Mouse (Mus musculus) midbrain, embryonic 12.5 days (tissue): Measurements from ENCODE around the gene Ap1ar. TPM values are rescaled to one million over a fixed set of nuclear protein-coding genes. Genes with fewer than 3 reads are reported as not detected.

Experiments used
- ATAC-seq: fragments of 200-750 bp; cut with Nextera tagmentation; 2 replicates; pipeline ENCODE4 v1.8.0; 2017; ENCODE audit warnings: low read depth, moderate TSS enrichment, moderate library complexity; ENCODE audit not compliant: low FRiP score
- H3K27ac ChIP-seq: fragments of 300-500 bp; sonication (generic); replicated peaks from 2 replicates; pipeline ENCODE4 v1.5.1; 2016; ENCODE audit warnings: mild to moderate bottlenecking
- H3K27me3 ChIP-seq: fragments of 300-500 bp; sonication (generic); 2 replicates; pipeline ENCODE4 v1.6.1; 2016; ENCODE audit warnings: mild to moderate bottlenecking
- H3K36me3 ChIP-seq: fragments of 300-500 bp; sonication (generic); 2 replicates; pipeline ENCODE4 v1.6.1; 2016
- H3K4me1 ChIP-seq: fragments of 300-500 bp; sonication (generic); 2 replicates; pipeline ENCODE4 v1.6.1; 2016
- H3K4me2 ChIP-seq: fragments of 300-500 bp; sonication (generic); replicated peaks from 2 replicates; pipeline ENCODE4 v1.6.1; 2016; ENCODE audit warnings: mild to moderate bottlenecking, moderate library complexity
- H3K4me3 ChIP-seq: fragments of 300-500 bp; sonication (generic); 2 replicates; pipeline ENCODE4 v1.5.1; 2016; ENCODE audit warnings: mild to moderate bottlenecking
- H3K9ac ChIP-seq: fragments of 300-500 bp; sonication (generic); replicated peaks from 2 replicates; pipeline ENCODE4 v1.6.1; 2016; ENCODE audit warnings: mild to moderate bottlenecking, moderate library complexity
- H3K9me3 ChIP-seq: fragments of 300-500 bp; sonication (generic); 2 replicates; pipeline ENCODE4 v1.6.1; 2016; ENCODE audit warnings: mild to moderate bottlenecking
- WGBS: fragments of 180-500 bp; shearing (Covaris S2); methylation state at CpG from one replicate; pipeline ENCODE4 v1.1.7; 2016; 5-methylcytosine and 5-hydroxymethylcytosine counted together
- polyA plus RNA-seq: library from polyadenylated mRNA; unstranded; fragments of >200 nt; fragmentation: Nextera tagmentation; extraction: Ambion mirVana; gene quantifications from 2 replicates; pipeline ENCODE4 v1.2.1, GENCODE M21; 2016

The Ap1ar gene
- 71.0 and 79.9 TPM in 2 replicates for polyA plus RNA-seq

GRCm38 (mm10) chr3:127837154-127837865 lies at the start of gene Ap1ar:
TSS of gene Ap1ar (minus strand) at chr3:127837523.
- 0% methylated on average over 64 of the region's 89 CpGs for WGBS
- Histone ChIP-seq H3K27me3 (no peaks in the 10 kb centered on the region), H3K27ac (peak within 1 kb of the TSS; percentile 87), H3K9me3 (no peaks in the 10 kb centered on the region), H3K9ac (peak within 1 kb of the TSS; percentile 94), H3K4me3 (peak within 1 kb of the TSS; percentile 98), H3K4me1 (peaks cover 17% of the 10 kb centered on the region), H3K36me3 (no peaks in the 10 kb centered on the region), H3K4me2 (peak within 1 kb of the TSS; percentile 73)
- peak; percentile 98 for ATAC-seq

DNA sequence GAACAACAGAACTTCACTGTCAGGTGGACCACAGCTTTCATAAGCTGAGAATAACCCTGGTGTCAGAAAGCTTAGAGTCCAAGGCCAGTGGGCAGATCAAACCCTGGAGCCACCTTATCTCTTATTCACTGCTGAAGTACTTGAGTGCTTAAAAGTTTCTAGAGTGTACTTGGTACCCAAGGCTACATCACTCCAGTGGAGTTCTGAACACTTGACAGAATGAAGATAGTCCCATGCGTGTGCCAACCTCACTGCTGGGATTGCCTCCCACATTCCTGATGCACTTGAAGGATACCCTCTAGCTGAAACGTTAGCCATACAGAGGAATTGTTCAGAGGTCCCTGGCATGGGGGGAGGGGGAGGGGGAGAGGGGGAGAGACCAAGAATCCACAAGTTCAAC lies 44.4 kb upstream of the Ap1ar start:
- Histone ChIP-seq H3K4me1 (no peaks in the 10 kb centered on the region), H3K36me3 (no peaks in the 10 kb centered on the region), H3K9ac (no peak overlapping the region), H3K27ac (no peak overlapping the region), H3K4me3 (no peak overlapping the region), H3K27me3 (no peaks in the 10 kb centered on the region), H3K4me2 (no peak overlapping the region), H3K9me3 (no peaks in the 10 kb centered on the region)
- ATAC-seq = no peak
- 62% methylated on average over 2 of the region's 2 CpGs for WGBS

DNA sequence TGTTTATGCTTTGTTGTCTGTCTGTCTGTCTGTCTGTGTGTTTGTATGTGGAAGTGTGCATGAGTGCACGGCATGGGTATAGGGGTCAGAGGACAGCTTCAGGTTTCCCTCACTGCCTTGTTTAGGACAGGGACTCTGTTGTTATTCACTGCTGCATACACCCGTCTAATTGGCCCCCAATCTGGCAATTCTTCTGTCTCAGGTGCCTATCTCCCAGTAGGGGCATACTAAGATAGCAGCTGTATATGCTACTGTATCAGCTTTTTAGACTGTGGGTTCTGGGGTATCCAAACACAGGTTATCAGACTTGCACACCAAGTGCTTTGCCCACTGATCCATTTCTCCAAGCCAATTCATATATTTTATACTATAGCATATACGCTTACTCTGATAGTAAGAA lies 42.6 kb upstream of the Ap1ar start:
- Histone ChIP-seq H3K36me3 (no peaks in the 10 kb centered on the region), H3K27ac (no peak overlapping the region), H3K9me3 (no peaks in the 10 kb centered on the region), H3K4me2 (no peak overlapping the region), H3K4me3 (no peak overlapping the region), H3K4me1 (no peaks in the 10 kb centered on the region), H3K27me3 (no peaks in the 10 kb centered on the region), H3K9ac (no peak overlapping the region)
- ATAC-seq = no peak
- WGBS = 89% methylated on average over 3 of the region's 3 CpGs

GRCm38 (mm10) chr3:127875509-127875908 lies 38.2 kb upstream of the Ap1ar start:
- no peak overlapping the region for H3K27ac ChIP-seq
- no peaks in the 10 kb centered on the region for H3K36me3 ChIP-seq
- 83% methylated on average over 2 of the region's 2 CpGs for WGBS
- H3K9me3 ChIP-seq = no peaks in the 10 kb centered on the region
- no peak overlapping the region for H3K9ac ChIP-seq
- H3K27me3 ChIP-seq = no peaks in the 10 kb centered on the region
- H3K4me2 ChIP-seq = no peak overlapping the region
- H3K4me1 ChIP-seq = no peaks in the 10 kb centered on the region
- H3K4me3 ChIP-seq = no peak overlapping the region
- ATAC-seq = no peak

GRCm38 (mm10) chr3:127875059-127875458 lies 37.7 kb upstream of the Ap1ar start:
- Histone ChIP-seq H3K27me3 (no peaks in the 10 kb centered on the region), H3K9me3 (no peaks in the 10 kb centered on the region), H3K4me1 (no peaks in the 10 kb centered on the region), H3K27ac (no peak overlapping the region), H3K4me3 (no peak overlapping the region), H3K4me2 (no peak overlapping the region), H3K36me3 (no peaks in the 10 kb centered on the region), H3K9ac (no peak overlapping the region)
- WGBS = 87% methylated on average over 7 of the region's 7 CpGs
- ATAC-seq = no peak

DNA sequence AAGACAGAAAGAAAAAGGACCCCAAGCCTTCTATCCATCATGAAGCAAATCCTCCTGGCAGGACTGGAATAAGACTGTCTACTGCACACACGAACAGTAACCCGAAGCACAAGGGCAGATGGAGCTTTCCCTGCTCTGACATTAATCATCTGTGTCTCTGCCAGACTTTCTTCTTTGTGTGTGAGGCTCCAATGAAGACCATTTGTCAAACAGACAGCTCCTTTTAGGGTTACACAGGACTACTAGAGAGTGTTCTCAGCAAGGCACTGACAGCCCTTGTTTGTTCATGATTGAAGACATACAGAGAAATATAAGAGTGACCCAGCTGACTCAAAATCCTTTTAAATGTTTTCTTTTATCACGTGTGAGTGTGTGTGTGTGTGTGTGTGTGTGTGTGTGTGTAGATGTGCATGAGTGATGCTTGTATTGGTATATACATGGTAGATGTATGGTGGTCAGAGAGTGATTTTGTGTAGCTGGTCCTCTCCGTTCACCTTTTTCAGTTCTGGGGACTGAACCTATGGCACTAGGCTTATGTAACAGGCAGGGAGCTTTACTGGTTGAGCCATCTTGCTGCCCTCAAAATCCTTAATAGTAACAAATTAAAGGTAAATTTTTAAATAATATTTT lies 37.0 kb upstream of the Ap1ar start:
- Histone ChIP-seq H3K27ac (no peak overlapping the region), H3K4me3 (no peak overlapping the region), H3K9me3 (no peaks in the 10 kb centered on the region), H3K4me2 (no peak overlapping the region), H3K36me3 (no peaks in the 10 kb centered on the region), H3K27me3 (no peaks in the 10 kb centered on the region), H3K9ac (no peak overlapping the region), H3K4me1 (no peaks in the 10 kb centered on the region)
- ATAC-seq = no peak
- 85% methylated on average over 4 of the region's 4 CpGs for WGBS

DNA sequence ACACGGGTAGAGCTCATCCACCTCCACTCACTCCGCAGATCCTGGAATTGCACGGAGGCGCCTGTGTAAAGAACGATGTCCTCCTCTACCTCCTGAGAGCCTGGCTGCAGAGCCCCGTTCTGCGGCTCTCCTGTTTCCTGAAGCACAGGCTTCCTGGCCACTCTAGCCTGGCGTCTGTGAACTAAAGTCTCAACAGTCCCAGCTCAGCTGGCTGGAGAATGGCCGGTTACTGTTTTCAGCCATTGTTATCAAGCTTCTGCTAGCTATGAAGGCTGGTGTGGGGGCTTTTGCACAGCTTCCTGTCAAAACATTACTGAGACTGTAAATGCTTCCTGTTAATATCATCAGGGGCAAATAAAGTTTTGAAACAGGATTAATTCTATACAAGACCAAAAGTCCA lies 34.3 kb upstream of the Ap1ar start:
- no peak for ATAC-seq
- Histone ChIP-seq H3K27me3 (no peaks in the 10 kb centered on the region), H3K4me1 (peaks cover 10% of the 10 kb centered on the region; the same call in 1 of the 2 replicates), H3K4me2 (no peak overlapping the region), H3K4me3 (no peak overlapping the region), H3K9me3 (no peaks in the 10 kb centered on the region), H3K36me3 (no peaks in the 10 kb centered on the region), H3K27ac (no peak overlapping the region), H3K9ac (no peak overlapping the region)
- WGBS = 89% methylated on average over 9 of the region's 9 CpGs

- H3K4me1 ChIP-seq = peaks cover 10% of the 10 kb centered on the region; the same call in 1 of the 2 replicates
- H3K9ac ChIP-seq = no peak overlapping the region
- H3K36me3 ChIP-seq = no peaks in the 10 kb centered on the region
- peak; percentile 85 for ATAC-seq
- no peaks in the 10 kb centered on the region for H3K27me3 ChIP-seq
- no peak overlapping the region for H3K4me3 ChIP-seq
- H3K4me2 ChIP-seq = no peak overlapping the region
- 53% methylated on average over 5 of the region's 5 CpGs for WGBS
- no peaks in the 10 kb centered on the region for H3K9me3 ChIP-seq
- H3K27ac ChIP-seq = no peak overlapping the region
Measured at GRCm38 (mm10) chr3:127868880-127869279, 31.6 kb upstream of the Ap1ar start.

GRCm38 (mm10) chr3:127868046-127868758 lies 30.9 kb upstream of the Ap1ar start:
- Histone ChIP-seq H3K27ac (no peak overlapping the region), H3K9me3 (no peaks in the 10 kb centered on the region), H3K36me3 (no peaks in the 10 kb centered on the region), H3K27me3 (no peaks in the 10 kb centered on the region), H3K4me2 (no peak overlapping the region), H3K4me1 (peaks cover 10% of the 10 kb centered on the region; the same call in 1 of the 2 replicates), H3K9ac (no peak overlapping the region), H3K4me3 (no peak overlapping the region)
- ATAC-seq = peak; percentile 45
- 70% methylated on average over 9 of the region's 9 CpGs for WGBS

DNA sequence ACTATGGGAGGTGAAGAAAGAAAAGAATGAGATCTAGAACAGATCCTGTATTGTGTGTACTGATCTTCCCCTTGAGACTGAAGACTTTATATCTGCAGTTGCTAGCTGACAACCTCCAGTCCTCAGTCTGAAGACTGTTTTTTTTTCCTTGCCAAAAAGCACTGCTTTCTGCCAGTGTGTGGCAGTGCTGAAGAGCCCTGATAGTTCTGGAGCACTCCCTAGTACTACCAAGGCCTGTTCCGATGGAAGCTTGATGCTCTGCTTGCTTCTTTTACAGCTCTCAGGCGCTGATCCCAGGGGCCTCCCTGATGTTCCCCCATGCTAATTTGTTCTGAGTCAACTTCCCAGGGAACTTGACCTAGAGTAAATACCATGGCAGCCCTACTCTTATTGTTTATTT lies 26.9 kb upstream of the Ap1ar start:
- WGBS = 40% methylated on average over 2 of the region's 2 CpGs
- H3K9me3 ChIP-seq = no peaks in the 10 kb centered on the region
- no peak overlapping the region for H3K9ac ChIP-seq
- H3K4me2 ChIP-seq = no peak overlapping the region
- no peaks in the 10 kb centered on the region for H3K27me3 ChIP-seq
- no peak overlapping the region for H3K27ac ChIP-seq
- ATAC-seq = no peak
- peaks cover 10% of the 10 kb centered on the region; the same call in 1 of the 2 replicates for H3K4me1 ChIP-seq
- no peak overlapping the region for H3K4me3 ChIP-seq
- no peaks in the 10 kb centered on the region for H3K36me3 ChIP-seq

GRCm38 (mm10) chr3:127863571-127863970 lies 26.2 kb upstream of the Ap1ar start:
- ATAC-seq = no peak
- Histone ChIP-seq H3K36me3 (no peaks in the 10 kb centered on the region), H3K4me1 (peaks cover 10% of the 10 kb centered on the region; the same call in 1 of the 2 replicates), H3K27ac (no peak overlapping the region), H3K9me3 (no peaks in the 10 kb centered on the region), H3K9ac (no peak overlapping the region), H3K27me3 (no peaks in the 10 kb centered on the region), H3K4me2 (no peak overlapping the region), H3K4me3 (no peak overlapping the region)
- WGBS = 74% methylated on average over 3 of the region's 3 CpGs

- 78% methylated on average over 4 of the region's 4 CpGs for WGBS
- Histone ChIP-seq H3K4me1 (peaks cover 4% of the 10 kb centered on the region; the same call in 1 of the 2 replicates), H3K27ac (no peak overlapping the region), H3K36me3 (no peaks in the 10 kb centered on the region), H3K9ac (no peak overlapping the region), H3K9me3 (no peaks in the 10 kb centered on the region), H3K4me2 (no peak overlapping the region), H3K4me3 (no peak overlapping the region), H3K27me3 (no peaks in the 10 kb centered on the region)
- ATAC-seq = no peak
Measured at GRCm38 (mm10) chr3:127862479-127862878, 25.2 kb upstream of the Ap1ar start.
